Mouse (Mus musculus) heart, embryonic 14.5 days (tissue): ENCODE results near the gene Ush2a. TPM values are rescaled to one million over a fixed set of nuclear protein-coding genes. Genes with fewer than 3 reads are reported as not detected.

Experiments
- ATAC-seq: fragments of 200-750 bp; cut with Nextera tagmentation; 2 replicates; pipeline ENCODE4 v1.8.0; 2017; ENCODE audit warnings: low read depth, moderate TSS enrichment; ENCODE audit not compliant: insufficient number of reproducible peaks, insufficient read depth, low FRiP score
- H3K27ac ChIP-seq, 2 experiments: fragments of 200-500 bp in 1 of 2; fragments of 300-500 bp in 1 of 2; sonication (generic) in 1 of 2; replicated peaks in 1 of 2; 2 replicates each; pipeline ENCODE4 v1.5.1; 2012 to 2014; ENCODE audit warnings: low read depth in 2 of 2, low read length in 2 of 2, control low read depth in 1 of 2, mild to moderate bottlenecking in 1 of 2, mixed read lengths in 1 of 2; ENCODE audit not compliant: control insufficient read depth in 1 of 2, insufficient read depth in 1 of 2
- H3K27me3 ChIP-seq: fragments of 300-500 bp; sonication (generic); 2 replicates; pipeline ENCODE4 v1.6.1; 2014; ENCODE audit warnings: mild to moderate bottlenecking, low read length, control low read depth; ENCODE audit not compliant: control insufficient read depth, insufficient read depth
- H3K36me3 ChIP-seq: fragments of 300-500 bp; sonication (generic); 2 replicates; pipeline ENCODE4 v1.6.1; 2014; ENCODE audit warnings: mild to moderate bottlenecking, control low read depth, low read length, mixed read lengths; ENCODE audit not compliant: control insufficient read depth, insufficient read depth
- H3K4me1 ChIP-seq, 2 experiments: fragments of 200-500 bp in 1 of 2; fragments of 300-500 bp in 1 of 2; sonication (generic) in 1 of 2; 2 replicates each; pipeline ENCODE4 v1.6.1; 2012 to 2014; ENCODE audit warnings: low read length in 2 of 2, control low read depth in 1 of 2, mixed read lengths in 1 of 2; ENCODE audit not compliant: control insufficient read depth in 2 of 2, insufficient read depth in 2 of 2
- H3K4me2 ChIP-seq: fragments of 300-500 bp; sonication (generic); 2 replicates; pipeline ENCODE4 v1.6.1; 2014; ENCODE audit warnings: mild to moderate bottlenecking, low read length
- H3K4me3 ChIP-seq, 2 experiments: fragments of 200-500 bp in 1 of 2; fragments of 300-500 bp in 1 of 2; sonication (generic) in 1 of 2; 2 replicates each; pipeline ENCODE4 v1.5.1; 2012 to 2014; ENCODE audit warnings: low read length in 2 of 2, mild to moderate bottlenecking in 2 of 2, control low read depth in 1 of 2, low read depth in 1 of 2, moderate library complexity in 1 of 2; ENCODE audit not compliant: control insufficient read depth in 1 of 2, insufficient read depth in 1 of 2
- H3K9ac ChIP-seq: fragments of 300-500 bp; sonication (generic); 2 replicates; pipeline ENCODE4 v1.6.1; 2014; ENCODE audit warnings: mild to moderate bottlenecking, low read length
- H3K9me3 ChIP-seq: fragments of 300-500 bp; sonication (generic); 2 replicates; pipeline ENCODE4 v1.6.1; 2016; ENCODE audit warnings: low read length, control low read depth; ENCODE audit not compliant: control insufficient read depth
- WGBS: fragments of 180-500 bp; shearing (Covaris S2); extraction: QIAGEN DNeasy Blood & Tissue Kit; methylation state at CpG from one replicate; pipeline ENCODE4 v1.1.7; 2014; 5-methylcytosine and 5-hydroxymethylcytosine counted together
- polyA plus RNA-seq: library from polyadenylated mRNA; unstranded; fragments of >200 nt; fragmentation: Nextera tagmentation; extraction: Ambion mirVana; gene quantifications from 2 replicates; pipeline ENCODE4 v1.2.1, GENCODE M21; 2014

Gene Ush2a
- 0.08 and 0.15 TPM in 2 replicates for polyA plus RNA-seq

GRCm38 (mm10) chr1:188261903-188262682 is at the start of gene Ush2a:
Gene Ush2a (plus strand): TSS chr1:188262023.
- Histone ChIP-seq H3K27ac (no peak within 1 kb of the TSS), H3K4me1 (peaks cover 0 to 4% of the 10 kb centered on the region in 2 experiments; a peak in 1 of 4 replicates), H3K4me3 (no peak within 1 kb of the TSS), H3K36me3 (no peaks in the 10 kb centered on the region), H3K27me3 (no peaks in the 10 kb centered on the region), H3K4me2 (no peak within 1 kb of the TSS), H3K9ac (no peak within 1 kb of the TSS), H3K9me3 (no peaks in the 10 kb centered on the region)
- ATAC-seq: no peak
- WGBS: 68% methylated on average over 10 of the region's 10 CpGs

GRCm38 (mm10) chr1:188214885-188215611 is 46.8 kb upstream of the Ush2a start:
- Histone ChIP-seq H3K27ac (peak overlapping the region in 1 of 2 experiments; percentile 62; a peak in 3 of 4 replicates), H3K36me3 (peaks cover 19% of the 10 kb centered on the region), H3K4me1 (peaks cover 3 to 11% of the 10 kb centered on the region in 2 experiments; a peak in 2 of 4 replicates), H3K27me3 (no peaks in the 10 kb centered on the region), H3K4me2 (no peak overlapping the region), H3K9ac (no peak overlapping the region), H3K9me3 (no peaks in the 10 kb centered on the region), H3K4me3 (no peak overlapping the region)
- no peak; the same call in 1 of the 2 replicates for ATAC-seq
- 33% methylated on average over 10 of the region's 10 CpGs for WGBS

- Histone ChIP-seq H3K27me3 (no peaks in the 10 kb centered on the region), H3K4me3 (no peak overlapping the region), H3K4me2 (no peak overlapping the region), H3K36me3 (no peaks in the 10 kb centered on the region), H3K9ac (no peak overlapping the region), H3K9me3 (no peaks in the 10 kb centered on the region), H3K27ac (no peak overlapping the region), H3K4me1 (no peaks in the 10 kb centered on the region)
- 87% methylated on average over 4 of the region's 4 CpGs for WGBS
- no peak for ATAC-seq
These were observed 40.5 kb upstream of the Ush2a start for GRCm38 (mm10) chr1:188221226-188221792.

- Histone ChIP-seq H3K27me3 (no peaks in the 10 kb centered on the region), H3K4me1 (no peaks in the 10 kb centered on the region), H3K9ac (no peak overlapping the region), H3K27ac (no peak overlapping the region), H3K9me3 (no peaks in the 10 kb centered on the region), H3K36me3 (no peaks in the 10 kb centered on the region), H3K4me2 (no peak overlapping the region), H3K4me3 (no peak overlapping the region)
- ATAC-seq: no peak
- WGBS: 76% methylated on average over 5 of the region's 5 CpGs
These were observed 28.6 kb upstream of the Ush2a start for GRCm38 (mm10) chr1:188233036-188233724.

GRCm38 (mm10) chr1:188238636-188239035 is 23.2 kb upstream of the Ush2a start:
- H3K4me2 ChIP-seq: no peak overlapping the region
- no peaks in the 10 kb centered on the region; a peak in 1 of 4 replicates for H3K4me1 ChIP-seq
- ATAC-seq: no peak
- H3K27me3 ChIP-seq: no peaks in the 10 kb centered on the region
- H3K9ac ChIP-seq: no peak overlapping the region
- H3K4me3 ChIP-seq: no peak overlapping the region
- no peaks in the 10 kb centered on the region for H3K36me3 ChIP-seq
- no peaks in the 10 kb centered on the region for H3K9me3 ChIP-seq
- no peak overlapping the region for H3K27ac ChIP-seq

GRCm38 (mm10) chr1:188241766-188242165 is 20.1 kb upstream of the Ush2a start:
- Histone ChIP-seq H3K4me3 (no peak overlapping the region), H3K4me2 (no peak overlapping the region), H3K27ac (no peak overlapping the region), H3K9ac (no peak overlapping the region), H3K36me3 (no peaks in the 10 kb centered on the region), H3K4me1 (no peaks in the 10 kb centered on the region; a peak in 1 of 4 replicates), H3K27me3 (no peaks in the 10 kb centered on the region), H3K9me3 (no peaks in the 10 kb centered on the region)
- ATAC-seq: no peak
- WGBS: 69% methylated on average over 10 of the region's 10 CpGs

- no peak overlapping the region for H3K4me2 ChIP-seq
- ATAC-seq: no peak
- no peaks in the 10 kb centered on the region for H3K27me3 ChIP-seq
- H3K9ac ChIP-seq: no peak overlapping the region
- 84% methylated on average over 7 of the region's 7 CpGs for WGBS
- no peaks in the 10 kb centered on the region for H3K36me3 ChIP-seq
- no peaks in the 10 kb centered on the region for H3K4me1 ChIP-seq
- no peaks in the 10 kb centered on the region for H3K9me3 ChIP-seq
- no peak overlapping the region for H3K4me3 ChIP-seq
- H3K27ac ChIP-seq: no peak overlapping the region
These were observed 4.3 kb upstream of the Ush2a start for GRCm38 (mm10) chr1:188257500-188257899.
